Mouse (Mus musculus) testis, postnatal 10 days (tissue): ENCODE data around the gene Lyrm9.

ENCODE experiments used
- DNase-seq: peaks from one replicate; pipeline ENCODE4 v3.0.0; 2021; ENCODE audit warnings: low spot score

The Lyrm9 gene

DNA sequence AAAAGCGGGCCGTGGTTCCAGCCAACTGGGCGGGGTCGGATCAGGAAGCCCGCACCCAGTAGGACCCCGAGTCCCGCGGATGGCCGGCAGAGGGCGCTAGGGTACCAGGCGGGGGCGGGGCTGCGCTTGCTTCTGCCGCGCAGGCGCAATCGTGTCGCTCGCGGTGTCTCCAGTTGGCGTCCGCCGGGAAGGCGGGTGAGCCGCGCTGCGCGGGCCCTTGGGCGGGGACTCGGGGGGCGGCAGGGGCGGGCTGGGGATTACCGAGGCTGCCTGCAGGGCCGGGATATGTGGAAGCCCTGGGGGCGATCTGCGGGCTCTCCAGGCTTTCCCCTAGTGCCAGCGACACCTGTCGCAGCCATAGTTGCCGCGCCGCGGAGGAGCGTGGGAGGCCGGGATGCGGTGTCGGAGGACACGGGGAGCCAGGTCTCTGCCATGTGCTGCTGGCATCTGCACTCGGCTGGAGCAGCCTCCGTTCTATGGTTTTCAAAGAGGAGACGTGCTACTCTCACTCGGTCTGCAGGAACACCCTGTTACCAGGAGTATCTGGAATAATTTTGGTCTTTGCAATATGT is at the start of gene Lyrm9:
Gene Lyrm9 (plus strand): TSS at position 143 of the 572 bp plus-strand sequence.
- DNase-seq = peak; percentile 99

GRCm38 (mm10) chr11:78777851-78778680 is 48.3 kb upstream of the Lyrm9 start:
- no peak for DNase-seq

GRCm38 (mm10) chr11:78780002-78780401 is 46.4 kb upstream of the Lyrm9 start:
- DNase-seq = no peak

DNA sequence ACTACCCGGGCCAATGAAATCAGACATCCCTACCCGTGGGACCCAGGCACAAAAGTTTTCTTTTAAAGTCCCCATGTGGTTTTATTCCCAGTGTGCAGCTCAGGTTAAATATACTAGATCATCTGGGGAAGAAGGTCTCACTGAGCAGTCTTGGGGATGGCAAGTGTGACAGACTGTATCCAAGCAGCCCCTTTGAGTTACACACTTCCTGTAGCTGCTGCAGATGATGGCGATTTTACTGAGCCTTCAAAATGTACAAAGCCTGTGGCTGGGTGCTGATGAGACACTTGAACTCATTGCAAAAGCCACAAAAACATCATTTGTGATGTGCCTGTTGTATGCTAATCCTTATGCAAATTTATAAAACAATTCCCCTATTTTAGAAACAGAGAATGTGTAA is 45.8 kb upstream of the Lyrm9 start:
- DNase-seq = no peak

GRCm38 (mm10) chr11:78782326-78782725 is 44.1 kb upstream of the Lyrm9 start:
- DNase-seq = no peak

DNA sequence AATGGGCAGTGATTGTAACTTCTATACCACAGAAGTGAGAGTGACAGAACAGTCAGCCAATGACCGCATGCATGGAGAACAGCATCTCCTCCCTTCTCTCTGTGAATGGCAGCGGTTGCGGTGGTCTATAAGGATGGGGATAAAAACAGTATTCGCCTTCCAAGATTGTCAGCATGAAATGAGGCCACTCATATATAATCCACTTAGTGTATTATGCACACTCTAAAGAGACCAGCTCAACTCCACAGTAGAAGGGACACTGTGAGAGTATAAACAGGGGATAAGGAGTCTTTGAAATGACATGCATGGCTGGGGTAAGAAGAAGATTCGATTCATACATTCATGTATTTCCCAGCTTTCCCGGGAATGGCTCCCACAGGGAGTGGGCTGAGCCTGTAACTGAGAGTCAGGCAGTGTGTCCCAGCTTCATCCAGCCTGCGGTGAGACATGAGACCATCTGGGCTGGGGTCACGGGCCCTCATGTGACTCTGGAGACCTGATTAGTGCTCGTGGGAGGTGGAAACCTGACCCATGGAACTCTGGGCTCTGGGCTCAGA is 43.5 kb upstream of the Lyrm9 start:
- no peak for DNase-seq

DNA sequence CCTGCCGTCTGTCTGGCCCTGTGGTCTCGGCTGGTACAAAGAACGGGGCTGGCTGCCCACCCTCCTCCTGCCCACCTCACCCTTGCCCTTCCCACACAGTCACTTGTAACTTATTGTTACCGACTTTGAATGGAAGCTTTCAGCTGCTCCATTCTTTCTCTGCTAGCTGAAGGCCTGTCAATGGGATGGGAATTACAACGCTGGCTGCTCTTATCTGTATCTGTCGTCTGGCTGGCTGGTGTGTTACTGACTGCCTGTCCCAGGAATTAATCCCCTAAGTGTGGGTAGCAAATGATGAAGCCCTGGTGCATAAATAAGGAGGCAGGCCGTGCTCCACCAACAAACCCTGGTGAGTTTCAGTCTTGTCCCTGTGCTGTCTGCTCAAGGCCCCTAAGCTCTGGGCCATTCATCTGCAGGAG is 40.4 kb upstream of the Lyrm9 start:
- no peak for DNase-seq

- no peak for DNase-seq
Measured at GRCm38 (mm10) chr11:78789370-78790060, 36.9 kb upstream of the Lyrm9 start.

GRCm38 (mm10) chr11:78791582-78791981 is 34.8 kb upstream of the Lyrm9 start:
- peak; percentile 77 for DNase-seq

GRCm38 (mm10) chr11:78792055-78792454 is 34.3 kb upstream of the Lyrm9 start:
- no peak for DNase-seq

DNA sequence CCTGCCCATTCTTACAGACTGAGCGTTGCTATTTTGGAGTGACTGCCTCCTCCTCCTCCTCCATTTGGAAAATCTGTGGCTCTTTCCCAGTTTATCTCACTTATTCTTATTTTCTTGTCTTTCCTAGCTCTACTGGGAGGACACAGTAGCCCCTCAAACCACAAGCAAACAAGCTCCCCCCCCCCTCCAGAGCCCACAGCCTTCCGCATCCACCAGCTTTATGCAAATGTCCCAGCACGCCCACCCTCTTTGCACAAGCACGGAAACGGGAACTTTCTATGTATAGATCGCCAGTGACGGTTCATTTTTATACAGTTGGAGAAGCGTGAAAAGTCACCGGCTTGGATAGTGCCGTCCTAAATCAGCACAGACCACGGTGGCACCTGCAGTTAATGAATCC is 33.9 kb upstream of the Lyrm9 start:
- DNase-seq = no peak

DNA sequence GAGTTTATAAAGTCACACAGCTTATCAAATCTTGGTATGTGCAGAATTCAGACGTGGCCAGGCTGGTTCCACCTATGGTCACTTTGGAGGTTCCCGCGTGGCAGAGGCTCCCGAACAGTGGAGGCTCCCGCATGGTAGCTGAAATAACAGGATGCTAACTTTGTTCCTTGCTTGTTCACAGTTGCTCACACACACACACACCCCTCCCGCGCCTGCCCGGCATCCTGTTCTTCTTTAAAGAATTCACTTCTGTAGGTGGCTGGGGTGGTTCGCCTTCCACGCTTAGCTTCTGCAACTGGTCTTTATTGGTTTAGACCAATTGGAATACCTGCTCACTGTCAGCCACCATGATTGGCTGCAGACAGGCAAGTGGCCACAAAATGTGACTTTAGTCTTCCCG is 33.3 kb upstream of the Lyrm9 start:
- DNase-seq = no peak

DNA sequence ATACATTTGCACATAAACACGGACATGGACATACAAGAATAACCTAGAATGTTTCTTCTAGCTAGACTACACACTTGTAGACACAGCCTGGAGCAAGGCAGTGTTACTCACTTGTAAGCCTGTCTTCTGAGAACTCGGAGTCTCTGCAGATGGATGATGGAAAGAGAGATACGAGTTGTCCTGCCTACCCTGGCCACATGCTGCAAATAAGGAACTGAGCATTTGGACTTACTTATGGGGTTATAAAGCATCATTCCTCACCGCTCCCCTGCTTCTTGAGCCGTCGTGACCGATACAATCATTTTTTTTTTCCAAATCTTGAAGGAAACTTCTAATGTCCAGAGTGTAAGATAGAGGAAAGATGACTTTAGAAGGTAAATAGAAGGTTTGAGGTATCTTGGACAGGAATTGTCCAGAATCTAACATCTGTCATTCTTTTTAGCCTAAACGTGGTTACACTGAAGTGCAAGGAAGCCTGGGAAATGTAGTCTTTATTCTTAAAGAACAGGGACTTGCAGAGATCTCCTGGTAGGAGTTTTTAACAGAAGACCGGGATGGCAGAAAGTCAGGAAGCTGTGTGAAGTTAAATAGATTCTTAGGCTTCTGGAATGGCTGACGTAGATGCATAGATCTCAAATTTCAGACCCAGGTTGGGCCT is 30.2 kb upstream of the Lyrm9 start:
- DNase-seq = no peak

DNA sequence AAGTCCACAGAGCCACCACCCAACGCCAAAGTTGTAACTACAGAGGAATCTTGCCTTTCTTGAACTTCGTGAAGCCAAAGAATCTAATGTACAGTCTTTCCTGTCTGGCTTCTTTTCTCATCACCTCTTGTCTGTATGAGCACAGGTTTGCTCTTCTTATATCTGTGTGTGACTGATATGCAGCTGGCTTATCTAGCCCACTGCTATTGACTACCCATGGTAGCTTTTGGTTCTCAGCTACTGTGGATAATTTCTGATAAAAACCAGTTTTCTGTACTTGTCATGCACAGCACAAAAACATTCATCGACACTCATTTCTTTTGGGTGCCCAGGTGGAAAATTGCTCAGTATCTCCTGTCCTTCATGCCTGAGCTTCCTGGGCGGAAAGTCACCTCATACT is 25.3 kb upstream of the Lyrm9 start:
- no peak for DNase-seq

GRCm38 (mm10) chr11:78803587-78804316 is 22.6 kb upstream of the Lyrm9 start:
- peak; percentile 89 for DNase-seq

GRCm38 (mm10) chr11:78804551-78804950 is 21.8 kb upstream of the Lyrm9 start:
- DNase-seq = no peak

DNA sequence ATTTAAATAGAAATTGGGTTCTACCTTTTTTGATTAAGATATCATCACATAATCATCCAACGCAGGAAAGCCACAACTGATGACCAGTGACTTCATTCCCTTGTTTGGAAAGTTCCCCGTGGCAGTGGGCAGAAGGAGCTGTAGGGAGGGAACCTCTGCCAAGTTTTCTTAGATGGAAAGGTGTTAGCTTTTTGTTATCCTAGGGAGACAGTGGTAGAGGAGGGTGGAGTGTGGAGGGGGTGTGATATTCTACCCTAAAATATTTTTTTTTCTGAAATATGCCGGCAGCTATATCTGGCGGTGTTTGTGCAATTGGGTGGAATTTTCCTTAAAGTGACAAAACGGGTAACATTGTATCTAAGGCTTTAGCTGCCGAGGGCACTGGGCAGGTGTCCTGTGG is 21.2 kb upstream of the Lyrm9 start:
- DNase-seq = no peak

GRCm38 (mm10) chr11:78805691-78806137 is 20.7 kb upstream of the Lyrm9 start:
- no peak for DNase-seq

GRCm38 (mm10) chr11:78807341-78808108 is 18.9 kb upstream of the Lyrm9 start:
- no peak for DNase-seq

GRCm38 (mm10) chr11:78809398-78809797 is 17.0 kb upstream of the Lyrm9 start:
- no peak for DNase-seq

GRCm38 (mm10) chr11:78814461-78814941 is 11.9 kb upstream of the Lyrm9 start:
- DNase-seq = no peak
